Mouse (Mus musculus) T-helper 1 cell (primary cell): ENCODE measurements around the gene Ltbp1.

Experiments
- in situ Hi-C: fragments of 300-600 bp; cut with MboI, MseI; formaldehyde crosslinking; loops from one replicate; pipeline ENCODE4 v1.15.1; 2025; ENCODE audit warnings: high pct_unique_total_duplicates

Gene Ltbp1

DNA sequence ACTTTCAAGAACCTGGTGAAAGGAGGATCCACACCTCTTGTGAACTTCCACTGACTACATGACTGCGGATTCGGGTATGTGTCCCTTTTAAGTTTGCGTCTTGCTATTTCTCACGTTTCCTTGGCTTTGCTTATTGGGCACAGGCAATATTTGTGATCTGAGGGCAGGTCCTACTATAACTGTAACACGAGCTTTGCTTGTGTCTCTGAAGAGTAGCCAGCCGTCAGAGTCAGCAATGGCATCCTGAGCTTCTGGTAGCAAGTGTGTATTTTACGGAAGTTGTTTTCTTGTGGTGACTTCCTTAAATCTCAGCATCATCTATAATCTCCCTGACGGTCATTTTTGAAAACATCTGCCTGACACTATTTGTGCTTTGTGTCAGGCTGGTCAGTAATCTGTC is 430.7 kb downstream of the Ltbp1 start:
- in situ Hi-C loops = no loop called here

DNA sequence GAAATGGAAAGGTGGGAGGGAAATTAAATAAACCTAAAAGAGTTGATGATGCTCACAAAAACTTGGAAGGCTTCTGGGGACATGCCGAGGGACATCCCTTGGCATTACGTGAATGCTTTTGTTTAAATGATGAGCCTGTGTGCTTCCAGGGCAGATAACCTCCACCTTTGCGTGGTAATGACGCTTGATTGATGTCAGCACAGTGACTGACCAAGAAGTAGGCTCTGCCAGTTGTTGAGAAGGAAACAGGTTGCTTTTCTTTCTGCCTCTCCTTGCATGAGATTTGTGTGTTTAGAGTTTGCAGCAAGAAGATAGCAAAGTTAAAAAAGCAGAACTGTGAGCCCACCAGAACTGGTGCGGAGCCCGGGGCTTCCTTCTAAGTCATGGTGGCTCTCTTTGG is 431.5 kb downstream of the Ltbp1 start:
- in situ Hi-C loops = no loop called here

DNA sequence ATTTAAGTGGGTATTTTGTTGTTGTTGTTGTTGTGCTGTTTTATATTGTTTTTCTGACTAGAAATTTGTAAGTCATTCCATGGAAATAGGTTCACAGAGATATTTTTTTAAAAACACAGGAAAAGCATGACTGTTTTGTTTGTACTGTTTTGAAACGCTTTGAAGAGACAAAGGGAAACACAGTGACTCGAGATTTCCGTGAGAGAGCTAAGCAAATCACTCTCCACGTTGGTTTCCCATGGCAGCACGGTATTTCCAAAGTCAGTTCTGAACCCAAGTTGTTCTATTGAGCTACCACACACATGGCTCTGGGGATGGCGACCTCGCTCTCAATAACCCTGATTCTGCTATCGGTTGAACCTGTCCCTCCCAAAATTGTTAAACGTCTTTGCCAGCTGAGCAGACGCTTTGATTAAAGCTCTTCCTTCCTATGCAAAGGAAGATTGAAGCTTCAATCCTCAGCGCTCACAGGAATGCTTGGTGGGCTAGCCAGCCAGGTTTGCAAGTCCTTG is 431.9 kb downstream of the Ltbp1 start:
- in situ Hi-C loops = no loop called here

DNA sequence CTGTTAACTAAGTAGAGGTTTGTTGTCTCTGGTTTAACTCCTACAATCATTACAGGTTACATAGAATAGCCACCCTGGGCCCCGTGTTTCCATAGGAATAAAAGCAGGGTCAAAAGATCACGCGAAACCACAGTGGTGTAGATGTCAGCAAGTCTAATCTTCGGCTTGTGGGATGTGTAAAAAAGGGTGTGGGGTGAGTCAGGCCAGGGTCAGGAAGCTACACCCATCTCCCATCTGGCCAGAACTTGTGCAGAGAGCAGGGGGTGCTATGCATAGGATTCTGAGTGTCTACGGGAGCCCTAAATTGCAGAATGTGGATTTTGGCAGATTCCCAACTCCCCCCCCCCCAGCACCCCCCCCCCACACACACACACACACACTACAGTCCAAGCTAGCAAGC is 432.8 kb downstream of the Ltbp1 start:
- in situ Hi-C loops = no loop called here

DNA sequence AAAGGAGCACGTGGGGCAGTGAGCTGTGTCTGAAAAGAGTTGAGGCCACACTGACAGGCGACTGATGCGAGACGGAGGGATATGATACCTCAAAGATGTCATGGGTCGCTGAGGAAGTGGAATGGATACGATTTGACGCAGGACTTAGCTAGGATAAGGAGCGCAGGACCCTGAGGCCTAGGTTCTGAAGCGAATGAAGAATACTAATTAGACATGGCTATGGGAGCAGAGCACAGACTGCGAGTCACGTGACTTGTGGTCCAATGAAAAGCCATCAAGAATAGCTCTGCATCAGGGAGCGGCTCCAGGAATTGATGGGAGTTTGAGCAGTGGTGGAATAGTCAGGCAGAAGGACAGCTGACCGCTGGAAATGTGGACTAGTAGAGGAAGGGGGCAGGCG is 433.7 kb downstream of the Ltbp1 start:
- in situ Hi-C loops = no loop called here

DNA sequence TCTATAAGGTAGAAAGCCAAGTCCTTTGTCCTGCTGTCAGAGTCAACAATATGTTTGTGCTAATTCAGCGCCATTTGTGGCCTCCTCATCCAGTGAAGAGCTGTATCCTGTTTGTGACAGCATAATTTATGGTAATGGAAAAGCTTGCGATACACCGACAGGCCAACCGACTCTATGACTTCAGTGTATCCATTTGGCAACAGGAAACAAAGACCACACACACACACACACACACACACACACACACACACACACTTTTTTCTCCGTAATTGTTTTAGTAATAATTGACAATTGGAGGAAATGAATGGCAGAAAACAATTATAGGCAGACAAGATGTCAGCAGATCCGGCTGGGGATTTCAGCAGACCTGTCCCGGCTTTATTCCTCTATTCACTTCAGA is 435.3 kb downstream of the Ltbp1 start:
- in situ Hi-C loops = no loop called here

DNA sequence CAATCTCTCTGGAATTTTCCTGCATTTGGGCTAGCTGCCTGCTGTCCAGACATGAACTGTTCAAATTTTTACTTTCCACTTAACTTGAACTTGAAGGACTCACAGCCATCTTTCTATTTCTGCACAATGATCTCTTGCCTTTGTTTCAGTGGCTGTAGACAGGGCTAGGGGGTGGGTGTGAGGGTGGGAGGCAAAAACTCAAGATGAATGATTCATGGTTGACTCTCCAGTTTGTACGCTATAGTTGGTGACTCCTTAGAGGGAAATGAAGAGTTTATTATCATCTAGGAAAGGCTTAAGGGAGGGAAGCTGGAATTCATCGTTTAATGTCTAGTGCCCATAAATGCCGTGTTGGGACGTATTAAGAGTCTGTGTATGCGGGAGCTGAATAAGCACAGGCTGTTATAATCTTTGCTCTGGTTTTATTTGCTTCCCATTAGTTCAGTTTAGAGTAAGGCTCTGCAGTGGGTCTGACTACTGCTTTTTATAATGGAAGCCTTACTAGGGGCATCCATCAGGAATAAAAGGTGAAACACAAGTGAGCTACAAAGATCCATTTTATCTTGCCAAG is 436.0 kb downstream of the Ltbp1 start:
- in situ Hi-C loops = no loop called here
